Mouse (Mus musculus) kidney, postnatal 25 days (tissue): ENCODE data around the gene Unc5cl.
"Not testable (repeated sequence)": the region's sequence is repeated elsewhere in the genome, so short reads cannot be mapped to it uniquely, and the experiment has no call there.

ENCODE experiments used
- DNase-seq, 2 experiments: peaks; one replicate each; pipeline ENCODE4 v3.0.0; 2021; ENCODE audit warnings: mixed read lengths in 2 of 2

The Unc5cl gene

DNA sequence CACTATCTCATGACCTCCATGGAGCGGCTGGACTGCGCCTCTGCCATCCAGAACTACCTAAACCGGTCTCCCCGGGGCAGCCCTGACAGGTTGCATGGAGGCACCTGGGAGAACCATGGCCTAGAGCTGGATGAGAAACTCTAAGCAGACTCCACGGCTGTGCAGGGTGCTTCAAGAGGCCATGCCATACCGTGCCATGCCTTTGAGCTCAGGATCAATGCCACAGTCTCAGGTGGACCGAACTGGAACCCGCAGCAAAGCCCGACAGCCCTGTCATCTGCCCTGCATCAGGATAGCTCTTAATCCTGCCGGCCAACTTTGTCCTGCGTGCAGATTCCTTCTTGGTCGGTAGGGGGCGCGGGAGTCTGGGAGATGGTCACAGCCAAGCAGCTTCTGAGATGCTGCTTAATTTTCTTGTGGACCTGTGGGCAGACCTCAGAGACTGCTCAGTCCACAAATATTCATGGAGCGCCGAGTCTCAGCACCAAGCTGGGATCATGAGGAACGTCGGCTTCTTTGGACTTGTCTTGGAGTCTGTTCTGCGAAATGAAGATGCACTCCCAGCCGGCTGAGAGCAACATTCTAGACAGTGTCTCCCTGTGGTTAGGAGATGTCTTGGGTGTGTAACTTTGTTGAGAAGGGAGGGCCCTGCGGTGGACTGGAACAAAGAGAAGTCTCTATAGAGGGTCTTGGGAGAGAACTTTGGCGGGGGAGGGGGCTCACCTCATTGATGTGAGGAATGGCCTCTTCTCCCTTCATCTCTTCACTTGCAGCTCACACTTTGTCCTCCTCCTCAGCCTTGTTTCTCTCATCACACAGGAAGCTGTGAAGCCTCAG is 12.9 kb downstream of the Unc5cl start:
- peak; percentile 81 to 87 for DNase-seq

DNA sequence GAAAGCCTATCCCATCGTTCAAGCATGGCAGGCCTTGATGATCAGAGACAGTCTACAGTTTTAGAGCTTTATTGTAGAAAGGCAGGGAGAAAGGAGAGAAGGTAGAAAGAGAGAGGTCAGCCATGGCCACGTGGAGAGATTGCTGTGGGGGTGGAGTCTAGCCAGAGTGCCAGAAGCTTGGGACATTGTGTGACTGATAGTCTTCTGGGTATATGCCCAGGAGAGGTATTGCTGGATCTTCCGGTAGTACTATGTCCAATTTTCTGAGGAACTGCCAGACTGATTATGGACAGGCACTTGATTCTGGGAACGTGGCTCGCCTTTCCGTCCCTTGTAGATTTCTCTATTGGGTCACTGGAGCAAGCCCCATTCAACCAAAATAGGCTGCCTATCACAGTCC is 19.6 kb downstream of the Unc5cl start:
- DNase-seq = not testable (repeated sequence)

DNA sequence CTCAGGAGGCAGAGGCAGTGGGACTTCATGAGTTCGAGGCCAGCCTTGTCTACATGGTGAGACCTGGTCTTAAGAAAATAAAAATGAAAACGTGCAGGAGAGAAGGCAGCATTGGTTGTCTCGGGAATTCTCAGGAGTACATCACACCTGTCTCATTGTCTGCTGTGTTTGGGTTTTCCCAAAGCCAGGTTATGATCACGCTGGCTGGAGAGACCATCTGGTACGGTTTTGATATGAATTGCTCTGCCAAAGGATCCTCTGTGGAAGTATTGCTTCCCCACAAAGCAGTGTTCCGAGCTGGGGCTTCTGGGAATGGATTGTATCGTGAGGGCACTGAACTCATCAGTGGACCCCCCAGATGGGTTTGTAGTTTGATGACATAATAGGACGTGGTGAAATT is 20.7 kb downstream of the Unc5cl start:
- peak in 1 of 2 experiments; percentile 10 for DNase-seq

DNA sequence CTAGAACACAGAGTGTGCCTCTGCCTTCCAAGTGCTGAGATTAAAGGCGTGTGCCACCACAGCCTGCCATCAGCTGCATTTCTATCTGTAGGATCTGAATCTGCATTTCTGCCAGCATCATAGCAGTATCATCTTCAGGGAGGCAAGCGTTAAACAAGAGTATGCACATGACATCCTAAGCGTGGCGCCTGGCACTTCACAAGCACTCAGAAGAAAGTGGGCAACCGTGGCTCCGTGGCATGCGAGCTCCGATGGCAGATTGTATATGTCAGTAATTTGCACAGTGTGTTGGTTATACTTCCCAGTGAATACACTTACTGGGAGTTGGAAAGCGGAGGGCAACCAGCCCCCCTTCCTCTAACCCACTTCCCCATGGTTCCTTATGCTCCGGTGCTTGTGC is 25.3 kb downstream of the Unc5cl start:
- no peak for DNase-seq

DNA sequence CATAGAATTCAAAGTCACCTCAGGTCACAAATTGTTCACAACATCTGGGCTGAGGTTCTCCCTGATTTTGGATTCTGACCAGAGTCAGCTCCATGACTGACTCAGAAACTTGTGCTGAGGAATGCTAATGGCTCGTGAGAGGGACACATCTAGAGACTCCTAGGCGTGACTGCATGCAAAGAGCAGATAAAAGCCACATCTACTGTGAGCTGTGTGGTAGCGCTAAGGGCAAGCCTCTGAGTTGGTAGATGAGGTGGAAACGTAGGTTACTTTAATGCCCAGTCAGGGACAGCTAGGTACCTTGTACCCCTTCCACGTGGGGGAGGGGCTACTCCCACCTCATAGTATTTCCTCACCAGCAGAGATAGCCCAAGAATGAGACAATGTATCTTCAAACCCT is 29.1 kb downstream of the Unc5cl start:
- no peak for DNase-seq

DNA sequence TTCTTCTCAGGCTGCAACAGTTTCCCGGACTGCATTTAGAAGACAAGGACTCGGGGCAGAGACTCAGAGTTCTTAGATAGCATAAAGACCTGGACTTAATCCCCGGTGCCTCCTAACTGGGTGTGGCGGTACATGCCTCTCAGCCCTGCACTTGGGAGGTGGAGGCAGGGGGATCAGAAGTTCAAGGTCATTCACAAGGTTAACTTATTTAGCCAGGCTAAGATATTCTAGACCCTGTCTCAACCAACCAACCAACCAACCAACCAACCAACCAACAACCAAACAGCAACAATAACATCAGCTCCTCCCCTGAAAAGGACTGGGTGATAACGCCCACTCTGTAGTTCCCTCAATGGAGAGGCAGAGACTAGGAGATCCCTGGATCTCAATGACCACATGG is 29.5 kb downstream of the Unc5cl start:
- no peak for DNase-seq

DNA sequence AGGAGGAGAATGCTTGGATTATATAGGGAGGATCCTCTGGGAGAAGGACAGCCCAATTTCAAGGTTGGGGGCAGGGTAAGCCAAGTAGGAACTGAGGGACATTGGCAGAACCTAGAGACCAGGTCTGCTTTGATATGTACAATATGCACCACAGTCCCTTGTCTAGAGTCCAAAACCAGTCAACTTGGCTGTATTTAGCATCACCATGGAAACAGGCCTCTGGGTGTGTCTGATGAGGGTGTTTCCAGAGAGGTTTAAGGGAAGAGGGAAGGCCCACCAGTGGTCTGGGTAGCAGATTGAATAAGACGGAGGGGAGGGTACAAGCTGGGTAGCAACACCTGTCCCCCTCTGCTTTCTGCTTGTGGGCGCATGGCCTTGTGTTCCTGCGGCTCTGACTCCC is 34.8 kb downstream of the Unc5cl start:
- DNase-seq = no peak

DNA sequence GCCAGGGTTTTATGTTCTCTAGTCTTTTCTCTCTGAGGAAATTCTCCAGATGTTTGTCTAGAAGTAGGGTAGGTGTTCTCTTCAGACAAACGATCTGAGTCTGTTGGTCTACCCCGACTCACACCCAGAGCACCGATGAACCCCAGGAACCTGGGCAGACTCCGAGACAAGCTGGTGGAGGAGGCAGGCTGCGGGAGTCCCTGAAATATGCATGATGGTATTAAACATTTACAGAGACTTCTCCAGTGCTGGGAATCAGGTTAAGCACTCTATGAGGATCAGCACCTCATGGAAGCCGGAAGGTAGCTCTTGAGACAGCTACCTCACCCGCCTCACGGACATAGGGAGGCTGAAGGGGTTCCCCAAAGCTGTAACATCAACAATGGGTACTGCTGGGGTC is 37.9 kb downstream of the Unc5cl start:
- peak; percentile 20 to 61 for DNase-seq

DNA sequence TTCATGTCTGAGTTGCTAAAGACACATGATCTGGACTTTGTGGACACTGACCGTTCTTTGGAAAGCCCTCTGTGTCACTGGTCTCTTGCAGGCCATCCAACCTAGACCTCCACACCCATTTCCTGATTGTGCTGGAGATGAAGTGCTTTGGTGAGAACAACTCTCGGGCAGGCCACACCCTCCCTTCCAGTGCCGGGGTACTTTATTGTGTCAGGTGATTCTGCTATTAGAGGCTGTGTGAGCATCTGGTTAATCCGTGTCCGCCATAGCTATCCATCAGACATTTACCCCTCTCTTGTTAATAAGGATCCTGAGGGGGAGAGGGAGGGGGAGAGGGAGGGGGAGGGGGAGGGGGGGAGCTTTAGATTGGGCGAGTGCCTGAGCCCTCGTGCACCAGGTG is 38.9 kb downstream of the Unc5cl start:
- no peak for DNase-seq

DNA sequence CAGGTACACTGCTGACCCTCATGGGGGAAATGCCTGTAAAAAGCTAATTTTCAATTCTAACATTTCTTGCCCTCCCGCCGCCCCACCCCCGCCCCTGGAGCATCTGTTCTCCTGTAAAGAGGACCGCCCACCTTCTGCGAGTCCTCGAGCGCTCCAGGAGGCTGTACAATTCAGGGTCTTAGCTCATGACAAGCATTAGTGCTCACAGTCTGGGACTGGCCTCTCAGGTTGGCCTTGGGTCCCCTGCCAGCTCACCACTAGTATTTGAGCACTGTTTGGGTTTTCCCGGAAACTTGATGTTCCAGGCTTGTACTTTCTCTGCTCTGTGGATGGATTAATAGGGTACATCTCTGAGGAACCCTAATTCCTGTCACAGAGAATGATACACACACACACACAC is 39.3 kb downstream of the Unc5cl start:
- no peak for DNase-seq

DNA sequence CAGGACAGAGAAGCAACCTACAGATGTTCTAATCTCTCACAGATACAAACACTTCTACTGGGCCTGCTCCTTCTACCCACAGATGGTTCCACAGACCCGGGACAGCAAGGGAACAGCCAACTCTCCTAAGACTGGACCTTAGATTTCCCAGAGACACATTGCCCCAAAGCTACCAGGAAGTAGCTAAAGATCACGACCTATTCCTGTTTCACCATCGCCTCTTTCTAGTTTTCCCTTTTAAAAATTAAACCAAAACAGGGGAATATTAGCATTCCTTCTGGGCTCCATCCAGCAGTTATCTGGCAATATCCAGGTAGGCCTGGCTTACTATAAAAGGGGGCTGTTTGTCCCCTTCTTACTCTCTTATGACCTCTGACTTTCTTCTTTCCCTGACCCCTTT is 43.3 kb downstream of the Unc5cl start:
- DNase-seq = peak in 1 of 2 experiments; percentile 8

DNA sequence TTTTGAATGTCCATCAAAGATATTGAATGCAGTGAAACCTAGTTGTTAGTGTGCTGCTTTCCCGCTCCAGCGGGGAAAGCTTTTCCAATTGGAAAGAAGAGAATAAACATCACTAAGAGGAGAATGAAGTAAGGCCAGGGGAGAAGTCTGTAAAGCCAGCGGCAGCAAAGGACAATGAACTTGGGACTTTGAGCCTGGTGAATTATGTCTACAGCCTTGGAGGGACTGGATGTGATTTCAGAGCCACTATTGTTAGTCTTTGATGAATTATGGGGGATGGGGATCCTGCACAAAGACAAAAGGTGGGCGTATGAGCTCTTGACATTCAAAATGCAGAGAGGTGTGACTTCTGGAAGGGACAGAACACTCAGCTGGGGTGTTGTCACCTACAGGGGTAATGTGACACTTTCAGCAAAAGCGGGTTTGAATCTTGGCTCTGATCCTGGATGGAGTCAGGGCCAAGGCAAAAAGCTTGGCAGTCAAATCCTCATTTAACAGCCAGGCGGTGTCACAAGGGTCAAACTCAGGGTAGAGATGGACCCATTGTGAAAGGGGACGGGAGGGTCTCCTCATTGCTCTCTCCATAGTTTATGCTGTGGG is 46.2 kb downstream of the Unc5cl start:
- DNase-seq = peak; percentile 44 to 59

DNA sequence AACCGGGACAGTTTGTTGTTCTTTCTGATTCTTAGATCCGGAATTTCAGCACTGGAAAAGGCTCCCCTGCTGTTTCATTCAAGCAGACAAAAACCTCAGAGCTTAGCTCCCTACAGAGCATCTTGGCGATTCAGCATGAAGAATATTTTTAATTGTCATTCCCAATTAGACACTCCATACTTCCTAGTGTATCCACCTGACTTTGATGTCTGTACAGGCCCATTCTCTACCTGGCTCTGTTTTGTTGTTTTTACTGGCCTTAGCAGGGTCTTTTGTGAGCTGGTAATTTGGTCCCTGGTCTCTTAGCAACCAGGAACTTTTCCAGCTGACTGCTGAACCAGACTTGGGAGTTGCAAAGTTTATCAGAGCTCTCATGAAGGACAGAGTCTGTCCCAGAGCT is 50.3 kb downstream of the Unc5cl start:
- no peak for DNase-seq

DNA sequence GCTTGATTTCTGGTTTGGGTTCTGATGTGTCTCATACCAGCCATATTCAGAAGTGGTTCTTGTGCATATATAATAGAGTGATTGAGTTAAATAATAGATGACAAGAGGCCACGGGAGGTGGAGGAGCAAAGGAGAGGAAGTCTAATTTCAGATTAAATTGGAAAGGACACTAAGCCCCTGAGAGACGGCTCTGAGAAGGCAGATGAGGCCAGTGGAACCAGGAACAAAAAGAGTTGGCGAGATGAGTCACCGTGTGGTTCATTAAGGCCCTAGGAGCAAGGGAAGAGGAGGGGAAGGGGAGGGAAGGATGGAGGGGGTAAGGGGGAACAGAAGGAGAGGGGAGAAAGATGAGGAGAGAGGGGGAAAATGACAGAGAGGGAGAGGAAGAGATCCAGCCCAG is 52.3 kb downstream of the Unc5cl start:
- no peak for DNase-seq

DNA sequence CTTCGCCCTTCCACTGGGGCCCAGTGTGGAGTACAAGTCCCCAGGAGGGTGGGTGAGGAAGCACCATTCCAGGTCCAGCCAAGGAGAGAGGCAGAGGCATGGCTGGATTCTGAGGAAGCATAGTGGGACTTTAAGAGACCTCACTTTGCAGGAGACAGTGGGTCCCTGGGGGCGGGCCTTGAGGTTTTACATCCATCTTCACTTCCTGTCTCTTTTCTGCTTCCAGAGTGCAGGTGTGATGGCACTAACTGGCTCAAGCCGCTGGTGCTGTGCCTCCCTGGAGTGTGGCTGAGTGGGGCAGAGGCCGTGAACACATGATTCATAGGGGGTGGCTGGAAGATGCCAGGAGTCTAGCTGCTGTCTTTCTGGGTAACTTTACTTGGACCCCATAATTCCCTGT is 54.9 kb downstream of the Unc5cl start:
- DNase-seq = no peak

DNA sequence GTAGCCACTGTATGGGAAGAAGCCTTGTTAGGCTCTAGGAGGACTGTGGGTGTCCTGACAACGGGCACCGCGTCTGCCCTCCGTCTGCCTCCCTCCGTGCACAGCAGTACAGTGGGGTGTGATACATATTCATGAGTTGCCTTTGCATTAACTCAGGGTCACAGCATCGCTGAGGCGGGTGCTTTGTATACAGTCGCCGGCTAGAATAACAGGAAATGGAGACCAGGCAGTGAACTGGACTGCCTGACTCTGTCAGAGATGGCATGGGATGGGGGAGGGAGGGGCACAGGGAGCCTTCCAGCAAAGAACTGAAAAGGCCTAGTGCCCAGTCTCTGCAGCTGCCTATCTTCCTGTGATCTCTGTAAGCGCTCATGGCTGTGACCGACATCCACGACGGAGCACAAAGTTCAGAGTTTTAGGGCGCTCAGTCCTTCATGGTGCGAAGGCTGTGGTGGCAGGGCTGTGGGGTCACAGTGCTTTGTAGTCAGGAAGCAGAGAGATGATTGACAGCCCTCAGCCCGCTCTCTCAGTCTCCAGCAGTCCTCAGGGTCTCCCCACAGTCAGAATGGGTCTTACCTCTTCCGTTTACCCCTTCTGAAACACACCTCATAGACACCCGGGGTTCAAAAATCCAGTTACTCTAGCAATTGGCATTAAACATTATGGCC is 58.0 kb downstream of the Unc5cl start:
- peak in 1 of 2 experiments; percentile 5 for DNase-seq

DNA sequence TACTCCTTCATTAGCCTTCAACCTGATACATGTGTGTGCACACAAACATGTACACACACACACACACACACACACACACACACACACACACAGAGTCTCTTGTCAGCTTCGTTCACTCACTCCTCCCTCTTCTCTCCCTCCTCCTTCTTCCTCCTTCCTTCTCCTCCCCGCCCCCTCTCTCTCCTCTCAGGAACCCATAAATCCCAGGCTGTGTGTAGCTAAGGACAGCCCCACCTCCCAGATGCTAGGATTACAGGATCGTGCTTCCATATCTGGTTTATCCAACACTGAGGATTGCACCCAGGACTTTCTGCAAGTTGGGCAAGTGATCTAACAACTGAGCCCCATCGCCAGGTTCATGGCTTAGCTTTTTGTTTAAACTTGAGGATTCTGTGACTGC is 59.9 kb downstream of the Unc5cl start:
- DNase-seq = no peak

DNA sequence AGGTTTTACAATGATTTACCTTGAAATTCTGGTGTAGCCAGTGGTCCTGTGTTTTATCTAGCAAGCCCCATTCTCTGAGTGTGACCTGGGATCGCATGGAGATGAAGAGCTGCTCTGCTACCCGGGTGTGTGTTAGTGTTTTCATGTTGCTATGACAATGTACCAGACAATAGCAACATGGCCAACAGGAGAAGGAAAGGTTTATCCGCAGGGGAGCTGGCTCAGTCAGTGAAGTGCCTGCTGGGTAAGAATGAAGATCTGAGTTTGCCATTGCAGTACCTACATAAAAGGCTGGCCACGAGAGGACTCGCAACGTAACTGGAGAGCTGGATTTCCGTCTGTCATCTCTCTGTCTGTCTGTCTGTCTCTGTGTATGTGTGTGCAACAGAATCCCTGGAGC is 64.3 kb downstream of the Unc5cl start:
- DNase-seq = no peak

DNA sequence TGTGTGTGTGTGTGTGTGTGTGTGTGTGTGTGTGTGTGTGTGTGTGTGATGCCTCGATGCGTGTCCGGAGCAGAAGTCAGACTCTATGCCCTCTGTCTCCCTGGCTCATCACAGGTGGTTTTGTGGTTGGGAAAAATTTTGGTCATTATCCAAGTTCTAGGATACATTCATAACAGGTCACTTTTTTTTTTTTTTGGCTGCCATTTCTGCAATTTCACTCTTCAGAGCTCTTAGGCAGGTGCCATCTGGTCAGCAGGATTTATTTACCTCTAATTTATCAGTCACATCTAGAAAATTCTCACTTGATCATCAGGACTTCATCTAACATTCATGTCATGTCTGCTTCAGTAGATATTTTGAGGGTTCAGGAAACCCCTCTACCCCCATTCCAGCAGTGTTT is 65.7 kb downstream of the Unc5cl start:
- no peak for DNase-seq

DNA sequence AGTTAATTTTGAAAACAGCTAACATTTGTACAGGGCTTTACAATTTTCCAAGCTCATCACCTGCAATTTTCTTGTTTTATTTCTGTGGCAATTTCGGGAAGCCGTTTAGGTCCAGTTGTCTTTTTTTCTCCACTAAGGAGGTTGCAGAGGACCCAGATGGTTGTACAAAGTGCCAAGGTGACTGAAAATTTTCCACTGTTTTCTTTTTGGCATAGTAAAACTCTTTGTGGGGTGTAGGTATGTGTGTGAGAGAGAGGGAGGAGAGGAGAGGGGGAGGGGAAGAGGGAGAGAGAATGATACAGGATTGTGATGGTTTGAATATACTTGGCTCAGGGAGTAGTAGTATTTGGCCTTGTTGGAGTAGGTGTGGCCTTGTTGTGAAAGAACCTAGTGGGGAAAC is 68.4 kb downstream of the Unc5cl start:
- DNase-seq = no peak

DNA sequence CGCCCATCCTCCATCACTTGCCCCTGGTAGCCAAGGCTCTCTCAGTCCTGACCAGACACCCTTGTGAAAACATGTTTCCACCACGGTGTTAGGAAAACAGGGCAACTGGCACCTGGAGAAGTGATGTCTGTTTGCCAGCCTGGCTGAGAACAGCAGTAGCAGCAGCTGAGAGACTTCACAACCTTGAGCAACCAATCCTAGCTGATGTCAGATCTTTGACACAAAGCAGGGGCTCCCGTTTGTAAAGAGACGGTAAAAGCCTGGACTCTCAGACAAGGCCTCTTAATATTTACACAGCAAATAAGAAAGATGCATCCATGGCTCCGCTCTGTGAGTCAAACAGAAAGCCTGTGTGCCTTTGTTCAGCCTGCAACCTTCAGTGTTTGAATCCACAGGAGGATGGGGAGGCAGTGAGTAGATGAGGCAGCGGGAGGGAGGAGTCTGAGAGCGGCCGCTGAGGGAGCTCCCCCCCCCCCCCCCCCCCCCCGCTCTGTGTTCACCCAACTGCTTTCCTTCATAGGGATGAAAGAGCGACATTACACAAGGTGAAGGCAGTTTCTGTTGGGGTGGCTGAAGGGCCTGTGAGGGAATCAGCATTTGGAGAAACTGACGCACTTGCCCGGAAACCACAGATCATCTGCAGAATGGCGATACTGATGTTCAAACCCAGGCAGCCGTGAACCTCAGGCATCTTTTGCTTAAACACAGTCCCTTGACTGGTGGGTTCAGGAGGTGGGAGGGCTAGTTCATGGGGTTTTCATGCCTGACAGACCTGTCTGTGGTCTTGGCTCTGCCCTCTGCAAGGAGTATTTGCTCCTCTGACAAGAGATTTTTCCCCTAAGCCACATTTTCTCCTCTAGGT is 79.4 kb downstream of the Unc5cl start:
- no peak for DNase-seq

DNA sequence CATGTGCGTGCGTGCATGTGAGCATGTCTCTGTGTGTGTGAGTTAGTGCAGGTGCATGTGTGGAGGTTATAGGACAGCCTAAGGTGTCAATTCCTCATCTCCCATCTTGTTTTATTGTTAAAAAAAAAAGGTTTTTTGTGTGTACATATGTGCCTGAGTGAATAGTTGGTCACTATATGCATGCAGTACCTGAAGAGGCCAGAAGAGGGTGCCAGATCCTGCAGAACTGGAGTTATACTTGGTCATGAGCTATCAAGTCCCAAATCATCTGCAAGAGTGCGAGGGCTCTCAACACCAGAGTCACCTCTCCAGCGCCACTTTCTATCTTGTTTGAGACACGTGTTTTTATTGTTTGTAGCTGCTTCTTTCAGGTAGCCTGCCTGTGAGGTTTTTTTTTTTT is 83.6 kb downstream of the Unc5cl start:
- peak; percentile 47 to 73 for DNase-seq

DNA sequence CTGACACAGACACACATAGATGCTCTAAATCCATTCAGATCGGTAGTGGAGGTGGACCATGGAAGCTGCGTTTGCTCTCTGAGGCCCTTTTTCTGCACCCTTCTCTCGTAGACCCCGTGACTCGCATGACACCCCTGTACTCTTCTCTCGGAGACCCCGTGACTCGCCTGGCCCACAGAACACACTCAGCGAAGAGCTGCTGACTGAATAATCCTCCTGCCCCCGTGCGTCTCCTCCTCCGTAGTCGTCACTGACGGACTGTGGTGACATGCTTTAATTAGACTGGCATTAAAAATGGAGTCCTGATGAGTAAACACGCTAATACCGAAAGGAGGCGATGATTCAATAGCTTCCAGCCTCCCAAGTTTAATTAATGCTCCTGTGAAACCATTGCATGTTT is 84.6 kb downstream of the Unc5cl start:
- DNase-seq = no peak
